Mouse (Mus musculus) neural tube, embryonic 15.5 days (tissue): ENCODE data around the gene Thsd7a. TPM values are rescaled to one million over a fixed set of nuclear protein-coding genes. Genes with fewer than 3 reads are reported as not detected.

Experiments used
- ATAC-seq: fragments of 200-750 bp; cut with Nextera tagmentation; 2 replicates; pipeline ENCODE4 v1.8.0; 2017; ENCODE audit warnings: mild to moderate bottlenecking, moderate TSS enrichment, moderate library complexity; ENCODE audit not compliant: low FRiP score
- H3K27ac ChIP-seq: fragments of 300-500 bp; sonication (generic); replicated peaks from 2 replicates; pipeline ENCODE4 v1.5.1; 2015; ENCODE audit warnings: mild to moderate bottlenecking, inconsistent platforms
- H3K27me3 ChIP-seq: fragments of 300-500 bp; sonication (generic); replicated peaks from 2 replicates; pipeline ENCODE4 v1.6.1; 2015; ENCODE audit warnings: inconsistent platforms
- H3K36me3 ChIP-seq: fragments of 300-500 bp; sonication (generic); 2 replicates; pipeline ENCODE4 v1.6.1; 2015; ENCODE audit warnings: inconsistent platforms
- H3K4me1 ChIP-seq: fragments of 300-500 bp; sonication (generic); 2 replicates; pipeline ENCODE4 v1.6.1; 2015; ENCODE audit warnings: inconsistent platforms
- H3K4me2 ChIP-seq: fragments of 300-500 bp; sonication (generic); 2 replicates; pipeline ENCODE4 v1.6.1; 2015; ENCODE audit warnings: inconsistent platforms, mild to moderate bottlenecking, moderate library complexity
- H3K4me3 ChIP-seq: fragments of 300-500 bp; sonication (generic); replicated peaks from 2 replicates; pipeline ENCODE4 v1.5.1; 2015; ENCODE audit warnings: mild to moderate bottlenecking, inconsistent platforms
- H3K9ac ChIP-seq: fragments of 300-500 bp; sonication (generic); replicated peaks from 2 replicates; pipeline ENCODE4 v1.6.1; 2015; ENCODE audit warnings: mild to moderate bottlenecking, inconsistent platforms
- H3K9me3 ChIP-seq: fragments of 300-500 bp; sonication (generic); replicated peaks from 2 replicates; pipeline ENCODE4 v1.6.1; 2016; ENCODE audit warnings: inconsistent platforms
- WGBS: fragments of 180-500 bp; shearing (Covaris S2); methylation state at CpG from one replicate; pipeline ENCODE4 v1.1.7; 2015; ENCODE audit warnings: mixed read lengths; 5-methylcytosine and 5-hydroxymethylcytosine counted together
- polyA plus RNA-seq: library from polyadenylated mRNA; unstranded; fragments of >200 nt; fragmentation: Nextera tagmentation; extraction: Ambion mirVana; gene quantifications from 2 replicates; pipeline ENCODE4 v1.2.1, GENCODE M21; 2015

Thsd7a gene
- polyA plus RNA-seq, 1 experiment from 2014 or later = 34.0 TPM

DNA sequence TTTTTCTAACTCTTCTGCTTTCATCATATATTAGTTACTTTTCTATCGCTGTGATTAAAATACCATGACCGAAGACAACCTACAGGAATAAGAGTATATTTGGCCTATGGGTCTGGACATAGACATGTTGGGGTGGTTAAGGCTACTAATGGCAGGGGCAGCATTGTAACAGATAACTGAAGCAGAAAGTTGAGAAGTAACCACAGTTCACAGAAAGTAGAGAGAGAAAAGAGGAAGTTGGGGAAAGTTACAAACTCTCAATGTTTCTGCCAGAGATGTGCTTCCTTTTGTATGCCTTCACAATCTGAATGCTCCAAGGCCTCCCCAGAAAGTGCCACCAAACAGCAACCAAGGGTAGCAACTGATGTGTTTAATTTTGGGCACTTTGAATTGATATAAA lies 303.7 kb downstream of the Thsd7a start:
- H3K9me3 ChIP-seq = no peaks in the 10 kb centered on the region
- no peak overlapping the region for H3K27ac ChIP-seq
- 96% methylated on average over 2 of the region's 2 CpGs for WGBS
- H3K9ac ChIP-seq = no peak overlapping the region
- no peaks in the 10 kb centered on the region for H3K4me1 ChIP-seq
- H3K4me2 ChIP-seq = no peak overlapping the region
- ATAC-seq = no peak
- no peaks in the 10 kb centered on the region for H3K36me3 ChIP-seq
- H3K4me3 ChIP-seq = no peak overlapping the region
- H3K27me3 ChIP-seq = no peaks in the 10 kb centered on the region

GRCm38 (mm10) chr6:12439561-12439960 lies 309.6 kb downstream of the Thsd7a start:
- Histone ChIP-seq H3K36me3 (no peaks in the 10 kb centered on the region), H3K4me1 (no peaks in the 10 kb centered on the region), H3K4me2 (no peak overlapping the region), H3K27ac (no peak overlapping the region), H3K4me3 (no peak overlapping the region), H3K27me3 (no peaks in the 10 kb centered on the region), H3K9me3 (no peaks in the 10 kb centered on the region), H3K9ac (no peak overlapping the region)
- no peak for ATAC-seq

DNA sequence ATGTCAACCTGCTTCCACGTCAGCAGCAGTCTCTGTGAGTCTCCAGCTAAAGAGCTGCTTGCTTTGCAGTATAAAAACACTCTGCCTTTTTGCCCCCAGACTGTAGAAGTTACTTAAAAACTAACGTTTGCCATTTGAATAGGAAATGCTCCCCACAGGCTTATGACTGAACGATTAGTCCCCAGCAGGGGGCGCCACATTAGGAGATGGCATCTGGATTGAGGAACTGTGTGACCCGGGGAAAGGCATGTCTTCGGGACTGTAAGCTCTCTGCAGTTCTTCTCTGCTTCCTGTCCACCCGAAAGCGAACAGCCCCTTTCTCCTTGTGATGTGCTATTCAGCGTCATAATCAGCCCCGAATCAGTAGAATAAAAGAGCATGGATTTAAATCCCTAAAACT lies 330.1 kb downstream of the Thsd7a start:
- Histone ChIP-seq H3K27ac (no peak overlapping the region), H3K4me2 (no peak overlapping the region), H3K4me3 (no peak overlapping the region), H3K4me1 (no peaks in the 10 kb centered on the region), H3K9ac (no peak overlapping the region), H3K27me3 (no peaks in the 10 kb centered on the region), H3K9me3 (no peaks in the 10 kb centered on the region), H3K36me3 (no peaks in the 10 kb centered on the region)
- no peak for ATAC-seq
- 82% methylated on average over 10 of the region's 10 CpGs for whole genome bisulfite sequencing

DNA sequence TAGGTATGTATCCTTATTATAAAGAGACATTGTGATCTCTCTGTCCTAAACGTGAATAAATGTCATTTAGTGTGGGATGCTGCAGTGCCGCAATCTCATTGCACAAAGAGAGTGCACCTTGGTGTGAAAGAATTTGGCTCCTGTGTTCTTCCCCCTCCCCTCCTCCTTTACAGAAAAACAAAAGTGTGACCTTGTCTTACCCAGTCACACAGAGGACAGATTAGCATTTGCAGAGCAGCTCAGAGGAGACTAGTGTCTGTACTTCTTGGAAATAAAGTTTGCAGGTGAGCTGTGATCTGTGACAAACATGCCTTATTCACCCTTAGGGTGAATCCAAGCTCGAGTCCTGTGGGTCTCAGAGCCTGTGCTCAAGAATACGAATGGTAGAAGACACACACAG lies 332.2 kb downstream of the Thsd7a start:
- no peak overlapping the region for H3K4me3 ChIP-seq
- H3K9ac ChIP-seq = no peak overlapping the region
- H3K27ac ChIP-seq = no peak overlapping the region
- 56% methylated on average over 4 of the region's 4 CpGs for WGBS
- H3K27me3 ChIP-seq = no peaks in the 10 kb centered on the region
- no peaks in the 10 kb centered on the region for H3K9me3 ChIP-seq
- H3K4me1 ChIP-seq = no peaks in the 10 kb centered on the region
- H3K4me2 ChIP-seq = no peak overlapping the region
- no peak for ATAC-seq
- no peaks in the 10 kb centered on the region for H3K36me3 ChIP-seq

DNA sequence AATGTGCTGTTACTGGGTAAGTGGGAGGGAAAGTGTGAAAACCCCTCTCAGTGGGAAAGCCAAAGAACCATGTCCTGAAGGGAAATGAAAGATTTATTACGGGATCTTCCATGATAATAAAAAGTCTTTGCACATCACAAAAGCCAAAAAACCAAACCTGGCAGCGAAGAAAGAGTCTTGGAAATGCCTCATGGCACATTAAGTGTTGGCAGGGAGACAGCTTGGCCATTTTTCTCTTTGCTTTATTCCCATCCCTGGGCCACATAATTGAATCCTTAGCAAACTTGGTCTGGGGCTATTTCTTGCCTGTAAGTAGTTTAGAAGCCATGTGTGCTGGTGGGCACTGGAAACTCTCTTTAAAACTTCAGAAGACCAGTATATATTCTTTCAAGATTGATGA lies 344.8 kb downstream of the Thsd7a start:
- H3K4me1 ChIP-seq = no peaks in the 10 kb centered on the region; the same call in 1 of the 2 replicates
- H3K9ac ChIP-seq = no peak overlapping the region
- WGBS = 40% methylated on average over 2 of the region's 2 CpGs
- H3K4me3 ChIP-seq = no peak overlapping the region
- no peaks in the 10 kb centered on the region for H3K9me3 ChIP-seq
- H3K27me3 ChIP-seq = no peaks in the 10 kb centered on the region
- H3K27ac ChIP-seq = peak overlapping the region; percentile 64; the same call in 1 of the 2 replicates
- peak; percentile 76; the same call in 1 of the 2 replicates for ATAC-seq
- H3K4me2 ChIP-seq = no peak overlapping the region
- H3K36me3 ChIP-seq = no peaks in the 10 kb centered on the region

GRCm38 (mm10) chr6:12402996-12403395 lies 346.2 kb downstream of the Thsd7a start:
- WGBS = 97% methylated on average over 1 of the region's 1 CpGs
- Histone ChIP-seq H3K27me3 (no peaks in the 10 kb centered on the region), H3K27ac (no peak overlapping the region), H3K4me2 (no peak overlapping the region), H3K9me3 (no peaks in the 10 kb centered on the region), H3K4me1 (no peaks in the 10 kb centered on the region; the same call in 1 of the 2 replicates), H3K36me3 (no peaks in the 10 kb centered on the region), H3K4me3 (no peak overlapping the region), H3K9ac (no peak overlapping the region)
- ATAC-seq = no peak

GRCm38 (mm10) chr6:12397776-12398522 lies 351.3 kb downstream of the Thsd7a start:
- Histone ChIP-seq H3K27ac (no peak overlapping the region), H3K27me3 (no peaks in the 10 kb centered on the region), H3K4me1 (no peaks in the 10 kb centered on the region), H3K9me3 (no peaks in the 10 kb centered on the region), H3K4me3 (no peak overlapping the region), H3K4me2 (no peak overlapping the region), H3K36me3 (no peaks in the 10 kb centered on the region), H3K9ac (no peak overlapping the region)
- 67% methylated on average over 8 of the region's 8 CpGs for WGBS
- ATAC-seq = peak; percentile 24; the same call in 1 of the 2 replicates

- no peaks in the 10 kb centered on the region for H3K9me3 ChIP-seq
- H3K4me2 ChIP-seq = no peak overlapping the region
- 64% methylated on average over 2 of the region's 2 CpGs for WGBS
- ATAC-seq = no peak
- H3K9ac ChIP-seq = no peak overlapping the region
- H3K36me3 ChIP-seq = no peaks in the 10 kb centered on the region
- H3K4me1 ChIP-seq = no peaks in the 10 kb centered on the region
- H3K4me3 ChIP-seq = no peak overlapping the region
- no peak overlapping the region for H3K27ac ChIP-seq
- H3K27me3 ChIP-seq = no peaks in the 10 kb centered on the region
These were observed 355.4 kb downstream of the Thsd7a start for GRCm38 (mm10) chr6:12393574-12394380.

GRCm38 (mm10) chr6:12386731-12387130 lies 362.5 kb downstream of the Thsd7a start:
- ATAC-seq = no peak
- H3K4me3 ChIP-seq = no peak overlapping the region
- no peak overlapping the region for H3K4me2 ChIP-seq
- H3K36me3 ChIP-seq = no peaks in the 10 kb centered on the region
- H3K4me1 ChIP-seq = no peaks in the 10 kb centered on the region
- no peak overlapping the region for H3K27ac ChIP-seq
- no peak overlapping the region for H3K9ac ChIP-seq
- H3K27me3 ChIP-seq = no peaks in the 10 kb centered on the region
- WGBS = 85% methylated on average over 1 of the region's 1 CpGs
- no peaks in the 10 kb centered on the region for H3K9me3 ChIP-seq

DNA sequence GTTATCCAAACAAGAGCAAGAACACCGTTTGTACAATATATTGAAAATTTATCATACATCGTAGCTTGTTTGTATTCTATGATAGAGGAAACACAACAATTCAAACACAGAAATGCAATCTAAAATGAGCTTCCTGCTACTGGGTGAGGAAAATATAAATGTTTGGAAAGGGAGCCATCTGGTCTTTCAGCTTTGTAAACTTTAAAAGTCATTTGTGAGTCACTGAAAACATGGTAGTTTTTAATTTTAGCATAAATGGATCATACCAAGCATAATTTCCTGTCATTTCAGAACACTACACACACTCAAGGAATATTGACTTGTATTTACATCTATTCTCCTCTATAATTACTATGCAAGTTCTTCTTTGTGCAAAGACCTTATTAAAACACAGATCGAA lies 363.6 kb downstream of the Thsd7a start:
- H3K9me3 ChIP-seq = no peaks in the 10 kb centered on the region
- no peak for ATAC-seq
- no peak overlapping the region for H3K27ac ChIP-seq
- no peaks in the 10 kb centered on the region for H3K27me3 ChIP-seq
- WGBS = 86% methylated on average over 3 of the region's 3 CpGs
- H3K4me3 ChIP-seq = no peak overlapping the region
- no peak overlapping the region for H3K4me2 ChIP-seq
- 0 out of 2 replicates have a peak, but pooled peaks cover 2% of the 10 kb centered on the region for H3K4me1 ChIP-seq
- no peak overlapping the region for H3K9ac ChIP-seq
- H3K36me3 ChIP-seq = no peaks in the 10 kb centered on the region

GRCm38 (mm10) chr6:12381136-12381778 lies 368.0 kb downstream of the Thsd7a start:
- H3K27ac ChIP-seq = no peak overlapping the region
- 48% methylated on average over 6 of the region's 6 CpGs for WGBS
- H3K9me3 ChIP-seq = no peaks in the 10 kb centered on the region
- H3K9ac ChIP-seq = no peak overlapping the region
- no peak overlapping the region for H3K4me2 ChIP-seq
- peak; percentile 83 for ATAC-seq
- no peaks in the 10 kb centered on the region for H3K27me3 ChIP-seq
- no peak overlapping the region for H3K4me3 ChIP-seq
- H3K36me3 ChIP-seq = no peaks in the 10 kb centered on the region
- H3K4me1 ChIP-seq = 0 out of 2 replicates have a peak, but pooled peaks cover 2% of the 10 kb centered on the region
